Mouse (Mus musculus) embryonic facial prominence, embryonic 10.5 days (tissue): ENCODE data around the gene Atp2b4. TPM values are rescaled to one million over a fixed set of nuclear protein-coding genes. Genes with fewer than 3 reads are reported as not detected.

Experiments
- DNase-seq: peaks from one replicate; pipeline ENCODE4 v3.0.0-alpha.2; 2017; ENCODE audit warnings: low spot score
- H3K27ac ChIP-seq: fragments of 300-500 bp; sonication (generic); replicated peaks from 2 replicates; pipeline ENCODE4 v1.5.1; 2016; ENCODE audit warnings: mild to moderate bottlenecking
- H3K27me3 ChIP-seq: fragments of 300-500 bp; sonication (generic); replicated peaks from 2 replicates; pipeline ENCODE4 v1.6.1; 2016; ENCODE audit warnings: low read depth, mild to moderate bottlenecking; ENCODE audit not compliant: poor library complexity, severe bottlenecking
- H3K36me3 ChIP-seq: fragments of 300-500 bp; sonication (generic); replicated peaks from 2 replicates; pipeline ENCODE4 v1.6.1; 2016; ENCODE audit warnings: mild to moderate bottlenecking, moderate library complexity
- H3K4me1 ChIP-seq: fragments of 300-500 bp; sonication (generic); 2 replicates; pipeline ENCODE4 v1.6.1; 2016
- H3K4me3 ChIP-seq: fragments of 300-500 bp; sonication (generic); 2 replicates; pipeline ENCODE4 v1.5.1; 2016; ENCODE audit warnings: mild to moderate bottlenecking, moderate library complexity
- H3K9me3 ChIP-seq: fragments of 300-500 bp; sonication (generic); 2 replicates; pipeline ENCODE4 v1.6.1; 2016; ENCODE audit warnings: mild to moderate bottlenecking
- WGBS: fragments of 180-500 bp; shearing (Covaris S2); methylation state at CpG from one replicate; pipeline ENCODE4 v1.1.7; 2016; 5-methylcytosine and 5-hydroxymethylcytosine counted together
- polyA plus RNA-seq: library from polyadenylated mRNA; unstranded; fragments of >200 nt; fragmentation: Nextera tagmentation; extraction: Ambion mirVana; gene quantifications from 2 replicates; pipeline ENCODE4 v1.2.1, GENCODE M21; 2016

Atp2b4 gene
- polyA plus RNA-seq, 1 experiment from 2014 or later: 5.2 TPM

DNA sequence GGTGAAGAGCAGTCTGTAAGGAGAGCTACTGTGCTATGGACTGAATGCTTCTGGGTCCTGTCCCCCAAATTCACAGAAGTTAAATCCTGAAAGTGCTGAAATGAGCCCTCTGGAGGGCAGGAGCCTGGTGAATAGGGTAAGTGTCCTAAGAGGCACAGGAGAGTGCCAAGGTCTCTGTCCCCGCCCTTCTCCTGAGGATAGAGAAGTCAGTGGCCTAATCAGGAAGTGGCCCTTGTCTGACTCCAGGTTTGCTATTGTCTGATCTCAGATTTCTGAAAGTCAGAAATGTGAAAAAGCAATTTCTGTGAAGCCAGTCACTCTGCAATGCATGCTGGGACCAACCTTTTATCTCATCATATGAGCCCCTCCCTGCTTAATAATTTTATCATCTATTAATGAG, 7.2 kb downstream of the Atp2b4 start:
- H3K27me3 ChIP-seq: peaks cover 5% of the 10 kb centered on the region
- H3K4me3 ChIP-seq: no peak overlapping the region
- peaks cover 6% of the 10 kb centered on the region for H3K36me3 ChIP-seq
- whole genome bisulfite sequencing: 29% methylated on average over 1 of the region's 1 CpGs
- H3K27ac ChIP-seq: peak overlapping the region; percentile 35
- no peaks in the 10 kb centered on the region for H3K9me3 ChIP-seq
- H3K4me1 ChIP-seq: peaks cover 33% of the 10 kb centered on the region
- DNase-seq: no peak

DNA sequence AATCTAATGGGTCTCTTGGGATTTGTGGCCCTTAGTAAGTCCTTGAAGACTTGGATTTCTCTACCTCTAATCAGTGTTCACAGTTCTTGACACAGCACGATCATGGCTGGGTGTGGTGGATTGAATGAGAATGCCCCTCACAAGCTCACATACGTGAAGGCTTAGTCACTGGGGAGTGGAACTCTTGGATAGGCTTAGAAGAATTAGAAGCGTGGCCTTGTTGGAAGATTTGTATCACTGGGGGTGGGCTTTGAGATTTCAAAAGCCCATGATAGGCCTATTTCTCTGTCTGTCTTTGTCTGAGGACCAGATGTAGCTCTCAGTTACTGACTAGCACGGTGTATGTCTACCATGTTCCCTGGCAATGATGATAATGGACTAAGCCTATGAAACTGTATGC, 10.8 kb downstream of the Atp2b4 start:
- 92% methylated on average over 4 of the region's 4 CpGs for WGBS
- Histone ChIP-seq H3K27me3 (no peaks in the 10 kb centered on the region), H3K36me3 (peaks cover 6% of the 10 kb centered on the region), H3K9me3 (no peaks in the 10 kb centered on the region), H3K4me3 (no peak overlapping the region), H3K27ac (no peak overlapping the region), H3K4me1 (peaks cover 27% of the 10 kb centered on the region)
- no peak for DNase-seq

DNA sequence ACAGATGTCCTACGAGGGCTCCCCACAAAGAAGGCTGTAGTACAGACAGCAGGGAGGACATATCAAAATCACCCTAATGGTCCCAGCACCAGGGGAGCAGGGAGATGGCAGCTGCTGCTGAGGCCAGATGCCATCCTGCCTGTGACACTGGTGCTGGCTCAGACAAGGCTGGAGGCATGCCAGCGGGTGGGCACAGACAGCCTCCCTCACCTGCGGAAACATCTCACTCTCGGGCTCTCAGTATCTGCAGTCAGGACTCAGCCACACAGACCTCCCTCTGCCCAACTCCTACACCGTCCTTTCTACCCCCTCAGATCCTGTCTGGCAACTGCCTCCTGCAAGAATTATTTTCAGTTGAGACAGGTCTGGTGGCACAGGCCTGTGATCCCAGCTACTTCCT, 12.0 kb downstream of the Atp2b4 start:
- Histone ChIP-seq H3K4me1 (peaks cover 27% of the 10 kb centered on the region), H3K36me3 (peaks cover 6% of the 10 kb centered on the region), H3K27me3 (no peaks in the 10 kb centered on the region), H3K9me3 (no peaks in the 10 kb centered on the region), H3K4me3 (no peak overlapping the region), H3K27ac (no peak overlapping the region)
- no peak for DNase-seq
- 68% methylated on average over 5 of the region's 5 CpGs for WGBS

DNA sequence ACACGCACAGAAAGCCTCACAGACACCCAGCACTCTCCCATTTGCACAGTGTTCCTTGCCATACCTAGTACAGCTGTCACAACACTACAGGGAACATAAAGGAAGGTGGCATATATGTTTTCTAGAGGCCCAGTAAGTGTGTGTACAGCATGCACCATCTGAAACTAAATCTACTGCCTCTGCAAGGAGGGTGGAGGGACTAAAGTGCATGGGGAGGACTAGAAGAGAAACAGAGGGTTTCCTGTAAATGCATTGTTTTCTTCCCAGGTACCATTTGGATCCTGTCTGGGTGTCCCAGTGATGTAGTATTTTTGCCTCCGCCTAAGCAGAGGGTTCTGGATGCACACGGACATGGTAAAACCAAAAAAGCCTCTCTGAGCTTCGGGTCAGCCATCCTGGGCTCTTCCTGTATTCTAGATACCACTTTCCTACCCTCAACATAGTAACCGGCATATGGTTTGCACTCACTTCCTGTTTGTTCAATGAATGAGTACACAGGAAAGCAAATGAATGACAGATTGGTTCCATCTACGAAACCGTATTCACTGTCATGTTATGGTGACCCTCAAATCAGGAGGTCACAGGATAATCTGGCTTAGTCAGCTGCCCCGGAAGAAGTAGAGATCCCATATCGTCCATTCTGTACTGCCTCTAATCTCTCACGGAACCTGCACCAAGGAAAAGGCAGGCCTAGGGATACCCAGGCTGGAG, 13.2 kb downstream of the Atp2b4 start:
- no peak overlapping the region for H3K4me3 ChIP-seq
- H3K27ac ChIP-seq: no peak overlapping the region
- 66% methylated on average over 10 of the region's 10 CpGs for WGBS
- H3K36me3 ChIP-seq: peaks cover 6% of the 10 kb centered on the region
- no peaks in the 10 kb centered on the region for H3K27me3 ChIP-seq
- DNase-seq: no peak
- H3K9me3 ChIP-seq: no peaks in the 10 kb centered on the region
- peaks cover 17% of the 10 kb centered on the region for H3K4me1 ChIP-seq

- H3K4me3 ChIP-seq: no peak overlapping the region
- no peaks in the 10 kb centered on the region for H3K36me3 ChIP-seq
- H3K27me3 ChIP-seq: no peaks in the 10 kb centered on the region
- no peaks in the 10 kb centered on the region for H3K9me3 ChIP-seq
- no peak overlapping the region for H3K27ac ChIP-seq
- 85% methylated on average over 3 of the region's 3 CpGs for WGBS
- peaks cover 17% of the 10 kb centered on the region for H3K4me1 ChIP-seq
- DNase-seq: no peak
Observed at GRCm38 (mm10) chr1:133784621-133785020, 16.2 kb downstream of the Atp2b4 start.

- Histone ChIP-seq H3K9me3 (no peaks in the 10 kb centered on the region), H3K27me3 (no peaks in the 10 kb centered on the region), H3K36me3 (no peaks in the 10 kb centered on the region), H3K4me3 (no peak overlapping the region), H3K27ac (no peak overlapping the region), H3K4me1 (peaks cover 10% of the 10 kb centered on the region)
- no peak for DNase-seq
- 62% methylated on average over 3 of the region's 3 CpGs for WGBS
Observed at GRCm38 (mm10) chr1:133781531-133781930, 19.3 kb downstream of the Atp2b4 start.

GRCm38 (mm10) chr1:133779043-133779442, 21.8 kb downstream of the Atp2b4 start:
- H3K4me3 ChIP-seq: no peak overlapping the region
- no peaks in the 10 kb centered on the region for H3K36me3 ChIP-seq
- H3K27ac ChIP-seq: no peak overlapping the region
- 94% methylated on average over 1 of the region's 1 CpGs for WGBS
- peaks cover 10% of the 10 kb centered on the region for H3K4me1 ChIP-seq
- no peaks in the 10 kb centered on the region for H3K27me3 ChIP-seq
- no peak for DNase-seq
- H3K9me3 ChIP-seq: no peaks in the 10 kb centered on the region

DNA sequence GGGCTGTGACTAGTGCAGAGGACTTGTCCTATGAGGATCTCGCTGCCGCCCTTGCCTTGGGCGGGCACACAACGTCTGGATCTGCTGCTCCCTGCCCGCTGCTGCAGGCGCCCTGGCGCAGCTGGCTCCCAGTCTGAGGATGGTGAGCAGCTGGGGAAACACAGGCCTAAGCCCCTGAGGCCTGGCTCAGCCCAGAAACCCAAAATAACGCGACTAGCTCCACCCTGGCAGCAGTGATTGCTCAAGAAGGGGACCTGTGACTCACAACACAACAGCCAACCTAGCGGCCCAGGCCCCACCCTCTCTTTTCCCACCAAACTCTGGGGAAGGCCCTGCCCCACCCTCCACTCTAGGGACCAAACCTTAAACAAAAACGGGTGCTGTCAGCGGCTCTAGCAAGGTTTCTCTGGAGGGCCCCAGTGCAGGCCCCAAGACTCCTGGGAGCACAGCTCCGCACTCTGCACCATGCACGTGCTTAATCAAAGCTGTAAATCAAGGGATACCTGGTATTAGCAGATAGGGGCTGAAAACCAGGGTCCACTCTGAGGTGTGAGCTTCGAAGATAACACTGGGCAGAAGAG, 23.1 kb downstream of the Atp2b4 start:
- Histone ChIP-seq H3K4me3 (no peak overlapping the region), H3K4me1 (peaks cover 11% of the 10 kb centered on the region), H3K27ac (peak overlapping the region; percentile 69), H3K27me3 (no peaks in the 10 kb centered on the region), H3K36me3 (no peaks in the 10 kb centered on the region), H3K9me3 (no peaks in the 10 kb centered on the region)
- DNase-seq: no peak
- 75% methylated on average over 15 of the region's 15 CpGs for WGBS

GRCm38 (mm10) chr1:133772553-133772952, 28.3 kb downstream of the Atp2b4 start:
- DNase-seq: no peak
- Histone ChIP-seq H3K27me3 (no peaks in the 10 kb centered on the region), H3K4me3 (no peak overlapping the region), H3K9me3 (no peaks in the 10 kb centered on the region), H3K36me3 (peaks cover 9% of the 10 kb centered on the region; the same call in 1 of the 2 replicates), H3K27ac (no peak overlapping the region), H3K4me1 (peaks cover 23% of the 10 kb centered on the region)
- WGBS: 64% methylated on average over 9 of the region's 9 CpGs

DNA sequence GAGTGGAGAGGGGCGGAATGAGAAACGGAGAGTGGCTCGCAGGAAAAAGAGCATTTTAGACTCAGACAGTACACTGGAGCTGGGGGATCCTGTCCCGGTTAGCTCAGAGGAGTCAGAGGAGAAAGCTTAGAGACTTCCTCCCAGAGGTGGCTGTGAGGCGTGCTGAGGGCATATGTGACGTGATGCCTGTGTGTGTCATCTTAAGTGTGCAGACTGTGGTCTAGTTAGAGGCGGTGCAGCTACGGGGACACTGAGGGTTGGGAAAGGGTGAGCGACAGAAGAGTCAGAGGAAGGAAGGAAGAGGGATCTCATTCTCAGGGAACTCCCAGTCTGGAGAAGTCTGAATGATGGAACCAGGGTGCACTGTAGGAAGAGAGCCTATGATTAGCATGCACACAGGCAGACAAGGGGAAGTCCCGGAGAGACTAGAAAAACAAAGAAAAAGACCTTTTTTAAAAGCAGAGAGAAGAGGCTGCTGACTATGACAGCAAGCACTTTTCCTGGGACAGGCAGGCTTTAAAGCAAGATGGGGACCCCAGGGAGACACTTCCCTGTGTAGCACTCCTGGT, 28.9 kb downstream of the Atp2b4 start:
- Histone ChIP-seq H3K9me3 (no peaks in the 10 kb centered on the region), H3K27ac (peak overlapping the region; percentile 20), H3K4me3 (no peak overlapping the region), H3K4me1 (peaks cover 28% of the 10 kb centered on the region), H3K36me3 (peaks cover 9% of the 10 kb centered on the region; the same call in 1 of the 2 replicates), H3K27me3 (no peaks in the 10 kb centered on the region)
- no peak for DNase-seq
- WGBS: 75% methylated on average over 10 of the region's 10 CpGs

- H3K4me1 ChIP-seq: peaks cover 64% of the 10 kb centered on the region
- no peaks in the 10 kb centered on the region for H3K27me3 ChIP-seq
- H3K4me3 ChIP-seq: no peak overlapping the region
- H3K36me3 ChIP-seq: peaks cover 9% of the 10 kb centered on the region; the same call in 1 of the 2 replicates
- peak overlapping the region; percentile 86 for H3K27ac ChIP-seq
- WGBS: 89% methylated on average over 5 of the region's 5 CpGs
- no peak for DNase-seq
- no peaks in the 10 kb centered on the region for H3K9me3 ChIP-seq
Observed at GRCm38 (mm10) chr1:133767994-133768393, 32.8 kb downstream of the Atp2b4 start.

- peak overlapping the region; percentile 86 for H3K27ac ChIP-seq
- WGBS: 12% methylated on average over 11 of the region's 11 CpGs
- peaks cover 9% of the 10 kb centered on the region; the same call in 1 of the 2 replicates for H3K36me3 ChIP-seq
- peak; percentile 59 for DNase-seq
- H3K9me3 ChIP-seq: no peaks in the 10 kb centered on the region
- H3K27me3 ChIP-seq: no peaks in the 10 kb centered on the region
- 0 out of 2 replicates have a peak overlapping the region, but pooled peaks have one; percentile 11 for H3K4me3 ChIP-seq
- peaks cover 67% of the 10 kb centered on the region for H3K4me1 ChIP-seq
Observed at GRCm38 (mm10) chr1:133766901-133767529, 33.8 kb downstream of the Atp2b4 start.
